Mouse (Mus musculus) kidney, adult 2 months (tissue): Measurements from ENCODE around the gene Zfp933.

ENCODE experiments used
- CTCF ChIP-seq: fragments of 200-500 bp; conservative IDR thresholded peaks from 2 replicates; pipeline ENCODE4 v1.5.1; 2011; ENCODE audit warnings: low read depth, mild to moderate bottlenecking, control low read depth, low read length, moderate library complexity, mixed read lengths; ENCODE audit not compliant: insufficient read depth, insufficient read length
- POLR2A ChIP-seq: fragments of 200-500 bp; IDR thresholded peaks from one replicate; pipeline ENCODE4 v1.6.1; 2011; ENCODE audit warnings: low read depth, low read length, control low read depth

DNA sequence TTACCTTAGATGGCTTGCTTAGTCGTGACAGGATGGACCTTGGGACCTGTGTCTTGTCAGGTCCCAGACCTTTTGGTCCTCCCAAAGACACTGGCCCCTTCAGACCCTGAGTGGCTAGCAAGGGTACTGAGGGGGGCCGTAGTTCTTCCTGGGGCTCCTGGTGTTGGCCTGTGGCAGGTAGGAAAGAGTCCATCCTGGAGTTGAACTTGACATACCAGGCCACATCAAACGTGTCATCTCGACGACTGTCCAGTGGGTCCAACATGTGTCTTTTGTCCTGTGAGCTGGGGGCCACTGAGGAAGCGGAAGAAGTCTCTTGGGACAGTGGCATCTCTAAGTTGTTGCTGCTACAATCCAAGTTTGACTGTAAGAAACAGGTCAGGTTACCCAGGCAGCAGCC is 17.5 kb upstream of the Zfp933 start:
- no peak for TF ChIP-seq POLR2A
- TF ChIP-seq CTCF, result no peak
